Mouse (Mus musculus) CD4-positive, CD25-positive, alpha-beta regulatory T cell, adult 2 months (primary cell): Measurements from ENCODE around the gene Gm26661.
A peak's percentile ranks its signal among the peaks of the same experiment; 100 is the strongest.

Experiments
- DNase-seq: peaks from one replicate; pipeline ENCODE4 v3.0.0-alpha.2; 2012; ENCODE audit warnings: low read depth, low spot score

Gene Gm26661

GRCm38 (mm10) chr14:7819446-7819845 lies 28.1 kb downstream of the Gm26661 start:
- peak; percentile 31 for DNase-seq

DNA sequence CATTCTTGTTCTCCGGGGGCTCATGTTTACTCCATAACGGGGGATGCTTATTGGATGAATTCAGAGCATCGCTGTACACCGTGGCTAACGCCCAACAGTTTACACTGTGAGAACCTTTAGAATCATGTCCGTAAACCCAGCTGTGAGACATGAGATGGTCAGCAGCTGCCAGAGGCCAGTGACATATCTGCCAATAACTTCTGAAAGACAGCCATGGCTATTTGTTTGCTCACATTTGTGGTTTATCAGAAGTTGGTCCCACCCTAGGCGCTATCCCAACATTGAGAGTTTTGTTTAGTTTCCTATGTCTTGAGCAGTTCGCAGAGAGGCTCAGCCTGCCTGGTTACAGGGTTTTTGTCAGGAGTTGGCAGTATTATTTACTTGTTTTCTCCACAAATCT lies 30.0 kb downstream of the Gm26661 start:
- DNase-seq = no peak

DNA sequence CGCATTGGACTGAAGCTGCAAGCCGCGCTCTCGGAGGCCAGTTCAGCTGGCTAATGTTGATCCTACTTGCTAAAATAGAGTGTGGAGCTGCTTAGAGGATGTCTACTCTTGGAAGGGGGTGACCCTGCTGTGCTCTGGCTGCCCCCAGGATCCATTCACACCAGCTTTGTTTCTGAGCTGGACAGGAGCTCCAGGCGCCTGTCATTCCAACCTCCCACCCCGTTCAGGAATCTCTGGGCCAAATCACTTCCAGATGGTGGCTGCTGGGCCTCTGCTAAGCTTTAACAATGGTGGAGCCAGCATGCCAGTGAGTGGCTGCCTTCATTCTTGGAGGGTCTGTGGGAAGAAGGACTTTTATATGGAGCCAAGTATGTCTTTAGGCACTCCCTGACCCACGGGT lies 31.3 kb downstream of the Gm26661 start:
- DNase-seq = no peak

DNA sequence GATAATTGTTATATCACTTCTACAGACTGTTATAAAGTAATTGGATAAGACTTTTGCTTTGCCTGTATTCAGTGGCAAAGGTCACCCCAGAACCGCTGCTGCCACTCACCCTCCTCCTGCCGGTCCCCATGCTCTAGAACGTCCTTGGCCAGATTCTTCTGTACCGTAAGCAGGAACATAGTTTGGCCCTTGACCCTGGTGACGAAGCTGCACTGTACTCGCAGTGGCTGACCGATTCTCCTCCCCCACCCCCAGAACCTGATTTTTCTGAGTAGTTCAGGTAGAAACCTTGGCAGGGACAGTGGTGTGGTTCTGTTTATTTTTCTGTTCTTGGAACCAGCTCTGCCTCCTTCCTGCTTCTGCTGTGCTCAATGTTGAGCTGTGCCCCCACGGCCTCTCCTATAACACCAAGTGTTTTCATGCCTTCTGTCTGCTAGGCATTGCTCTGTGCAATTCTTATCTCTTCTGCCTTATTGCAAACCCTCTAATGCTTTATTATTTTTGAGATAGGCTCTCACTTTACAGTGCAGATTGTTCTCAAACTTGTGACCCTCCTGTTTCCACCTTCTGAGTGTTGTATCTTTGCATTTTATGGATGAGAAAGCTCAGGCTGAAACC lies 33.4 kb downstream of the Gm26661 start:
- DNase-seq = no peak

GRCm38 (mm10) chr14:7826151-7826937 lies 35.0 kb downstream of the Gm26661 start:
- no peak for DNase-seq

- no peak for DNase-seq
Observed at GRCm38 (mm10) chr14:7829181-7829580, 37.8 kb downstream of the Gm26661 start.

- DNase-seq = peak; percentile 31
Observed at GRCm38 (mm10) chr14:7831770-7832439, 40.5 kb downstream of the Gm26661 start.

- DNase-seq = no peak
Observed at GRCm38 (mm10) chr14:7832440-7832783, 41.0 kb downstream of the Gm26661 start.

GRCm38 (mm10) chr14:7833458-7833857 lies 42.1 kb downstream of the Gm26661 start:
- DNase-seq = no peak

GRCm38 (mm10) chr14:7838564-7839089 lies 47.2 kb downstream of the Gm26661 start:
- no peak for DNase-seq

DNA sequence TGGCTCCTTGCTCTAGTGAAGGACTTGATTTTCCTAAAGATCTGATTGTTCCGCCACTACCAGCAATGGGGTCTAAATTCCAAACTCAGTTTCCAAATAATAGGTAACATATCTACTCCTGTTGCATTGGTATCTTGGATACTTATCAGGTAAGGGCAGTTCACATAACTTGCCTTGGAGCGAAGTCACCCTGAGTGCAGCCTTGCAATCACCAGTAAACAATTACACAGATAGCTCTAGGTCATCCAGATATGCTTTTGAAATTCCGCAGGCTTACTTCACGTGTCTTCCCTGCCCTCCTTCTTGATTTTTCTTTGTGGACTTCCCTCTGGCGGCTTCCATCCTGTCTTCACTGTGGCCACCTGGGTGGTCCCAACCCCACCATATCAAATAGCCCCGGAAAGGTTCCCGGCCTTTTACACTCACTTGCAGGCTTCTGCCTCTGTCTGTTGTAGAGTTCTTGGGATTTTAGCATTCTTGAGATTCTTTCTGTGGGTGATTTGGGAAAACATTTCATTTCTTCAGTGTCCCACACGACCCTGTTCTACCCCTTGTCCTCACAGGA lies 48.6 kb downstream of the Gm26661 start:
- DNase-seq = no peak
